Mouse (Mus musculus) forebrain, embryonic 10.5 days (tissue): ENCODE data around the gene C8a. TPM values are rescaled to one million over a fixed set of nuclear protein-coding genes. Genes with fewer than 3 reads are reported as not detected.
A peak's percentile ranks its signal among the peaks of the same experiment; 100 is the strongest.

Experiments used
- DNase-seq: peaks from one replicate; pipeline ENCODE4 v3.0.0-alpha.2; 2017; ENCODE audit warnings: low spot score; ENCODE audit errors: extremely low spot score
- H3K27ac ChIP-seq: fragments of 300-500 bp; sonication (generic); 2 replicates; pipeline ENCODE4 v1.5.1; 2016; ENCODE audit warnings: mild to moderate bottlenecking
- H3K27me3 ChIP-seq: fragments of 300-500 bp; sonication (generic); 2 replicates; pipeline ENCODE4 v1.6.1; 2016; ENCODE audit warnings: mild to moderate bottlenecking; ENCODE audit not compliant: poor library complexity, severe bottlenecking
- H3K36me3 ChIP-seq: fragments of 300-500 bp; sonication (generic); replicated peaks from 2 replicates; pipeline ENCODE4 v1.6.1; 2016; ENCODE audit warnings: mild to moderate bottlenecking, moderate library complexity
- H3K4me1 ChIP-seq: fragments of 300-500 bp; sonication (generic); 2 replicates; pipeline ENCODE4 v1.6.1; 2016
- H3K4me3 ChIP-seq: fragments of 300-500 bp; sonication (generic); 2 replicates; pipeline ENCODE4 v1.5.1; 2016; ENCODE audit warnings: mild to moderate bottlenecking, moderate library complexity
- H3K9me3 ChIP-seq: fragments of 300-500 bp; sonication (generic); 2 replicates; pipeline ENCODE4 v1.6.1; 2016; ENCODE audit warnings: mild to moderate bottlenecking, moderate library complexity
- WGBS: fragments of 180-500 bp; shearing (Covaris S2); methylation state at CpG from one replicate; pipeline ENCODE4 v1.1.7; 2016; 5-methylcytosine and 5-hydroxymethylcytosine counted together
- polyA plus RNA-seq: library from polyadenylated mRNA; unstranded; fragments of >200 nt; fragmentation: Nextera tagmentation; extraction: Ambion mirVana; gene quantifications from 2 replicates; pipeline ENCODE4 v1.2.1, GENCODE M21; 2016

Gene C8a
- not detected in 2 replicates for polyA plus RNA-seq

DNA sequence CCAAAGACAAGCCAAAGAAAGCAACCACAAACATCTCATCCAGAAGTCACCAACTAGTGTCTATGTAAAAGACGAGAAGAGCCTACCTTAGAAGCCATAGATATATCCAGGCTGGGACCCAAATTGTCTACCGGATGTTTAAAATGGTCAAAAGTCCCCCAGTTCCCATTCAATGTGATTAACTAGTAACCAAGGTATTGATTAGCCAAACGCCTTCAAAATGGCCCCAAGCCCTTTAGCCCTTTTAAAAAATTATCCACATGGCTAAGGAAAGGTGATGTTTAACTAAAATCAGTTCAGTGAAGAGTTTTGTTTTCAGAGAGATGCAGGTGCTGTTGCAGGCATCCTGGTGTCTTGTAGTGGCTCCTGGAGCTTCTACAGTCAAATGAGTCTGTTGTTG lies at the start of gene C8a:
TSS of gene C8a (minus strand) at position 76 of the 400 bp plus-strand sequence.
- Histone ChIP-seq H3K36me3 (no peaks in the 10 kb centered on the region), H3K4me3 (no peak within 1 kb of the TSS), H3K9me3 (no peaks in the 10 kb centered on the region), H3K27me3 (no peaks in the 10 kb centered on the region), H3K4me1 (no peaks in the 10 kb centered on the region), H3K27ac (no peak within 1 kb of the TSS)
- DNase-seq, result no peak
- 84% methylated on average over 3 of the region's 3 CpGs for WGBS

DNA sequence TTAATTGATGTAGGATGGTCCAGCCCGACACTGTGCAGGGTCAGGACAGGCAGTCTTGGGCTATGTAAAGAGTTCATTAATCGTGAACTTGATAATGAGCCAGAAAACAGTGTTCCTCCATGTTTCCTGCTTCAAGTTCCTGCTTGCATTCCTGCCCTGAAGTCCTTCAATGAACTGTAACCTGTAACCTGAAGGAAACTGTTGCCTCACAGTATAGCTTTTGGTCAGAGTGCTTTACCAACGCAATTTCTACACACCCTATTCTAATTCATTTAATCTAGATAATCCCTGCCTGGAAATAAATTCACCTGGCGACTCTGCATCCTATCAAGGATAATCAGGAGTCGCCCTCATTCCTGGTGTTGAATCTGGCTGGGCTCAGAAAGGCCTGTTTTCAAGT lies 49.2 kb upstream of the C8a start:
- Histone ChIP-seq H3K4me3 (no peak overlapping the region), H3K9me3 (no peaks in the 10 kb centered on the region), H3K36me3 (no peaks in the 10 kb centered on the region), H3K27ac (no peak overlapping the region), H3K4me1 (no peaks in the 10 kb centered on the region), H3K27me3 (no peaks in the 10 kb centered on the region)
- WGBS, result 88% methylated on average over 5 of the region's 5 CpGs
- DNase-seq, result no peak

DNA sequence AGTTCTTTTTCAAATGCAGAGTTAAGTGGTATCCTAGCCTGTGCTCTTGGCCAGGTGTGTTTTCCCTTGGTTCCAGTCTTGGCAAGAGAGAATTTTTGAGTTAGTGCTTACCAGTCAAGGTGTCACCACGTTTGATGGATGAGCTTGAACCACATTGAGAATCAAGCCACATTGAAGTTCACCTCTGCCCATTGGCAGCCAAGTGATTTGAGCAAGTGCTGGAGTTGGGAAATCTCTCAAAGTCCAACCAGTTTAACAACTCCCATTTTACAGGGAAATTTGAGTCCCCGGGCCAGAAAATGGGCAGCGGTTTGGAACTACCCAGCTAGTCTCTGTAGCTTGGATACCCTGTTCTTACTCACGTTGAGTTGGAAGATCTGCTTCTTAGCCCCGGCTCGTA lies 41.8 kb upstream of the C8a start:
- Histone ChIP-seq H3K27me3 (peaks cover 16% of the 10 kb centered on the region), H3K4me3 (no peak overlapping the region), H3K9me3 (no peaks in the 10 kb centered on the region), H3K36me3 (no peaks in the 10 kb centered on the region), H3K27ac (no peak overlapping the region), H3K4me1 (peaks cover 14% of the 10 kb centered on the region)
- no peak for DNase-seq
- WGBS, result 91% methylated on average over 6 of the region's 6 CpGs

DNA sequence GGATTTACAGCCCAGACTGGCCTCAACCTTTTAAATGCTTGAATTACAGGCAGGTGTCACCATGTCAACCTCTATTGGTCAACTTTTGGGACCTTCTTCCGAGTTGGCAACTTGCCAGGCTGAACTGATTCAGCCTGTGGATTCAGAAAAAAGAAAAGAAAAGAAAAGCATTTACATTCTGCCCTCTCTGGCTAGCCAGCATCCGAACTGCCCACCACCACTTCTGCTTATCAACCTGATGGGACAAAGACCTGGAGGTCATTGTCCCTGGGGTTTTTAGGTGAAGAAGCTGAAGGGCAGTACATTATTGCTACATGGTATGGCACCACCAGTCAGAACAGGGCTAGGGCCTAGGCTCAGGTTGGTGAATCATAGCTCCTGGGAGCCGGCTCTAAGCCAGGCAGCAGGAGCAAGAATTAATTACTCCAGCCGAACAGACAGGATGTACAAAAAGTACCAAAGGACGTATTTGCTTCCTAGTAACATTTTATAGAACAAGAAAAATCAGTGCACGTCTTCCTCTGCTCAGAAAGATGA lies 38.6 kb upstream of the C8a start:
- Histone ChIP-seq H3K36me3 (no peaks in the 10 kb centered on the region), H3K4me1 (peaks cover 18% of the 10 kb centered on the region), H3K4me3 (no peak overlapping the region), H3K9me3 (no peaks in the 10 kb centered on the region), H3K27me3 (peaks cover 26% of the 10 kb centered on the region), H3K27ac (no peak overlapping the region)
- DNase-seq, result no peak
- WGBS, result 78% methylated on average over 6 of the region's 6 CpGs

DNA sequence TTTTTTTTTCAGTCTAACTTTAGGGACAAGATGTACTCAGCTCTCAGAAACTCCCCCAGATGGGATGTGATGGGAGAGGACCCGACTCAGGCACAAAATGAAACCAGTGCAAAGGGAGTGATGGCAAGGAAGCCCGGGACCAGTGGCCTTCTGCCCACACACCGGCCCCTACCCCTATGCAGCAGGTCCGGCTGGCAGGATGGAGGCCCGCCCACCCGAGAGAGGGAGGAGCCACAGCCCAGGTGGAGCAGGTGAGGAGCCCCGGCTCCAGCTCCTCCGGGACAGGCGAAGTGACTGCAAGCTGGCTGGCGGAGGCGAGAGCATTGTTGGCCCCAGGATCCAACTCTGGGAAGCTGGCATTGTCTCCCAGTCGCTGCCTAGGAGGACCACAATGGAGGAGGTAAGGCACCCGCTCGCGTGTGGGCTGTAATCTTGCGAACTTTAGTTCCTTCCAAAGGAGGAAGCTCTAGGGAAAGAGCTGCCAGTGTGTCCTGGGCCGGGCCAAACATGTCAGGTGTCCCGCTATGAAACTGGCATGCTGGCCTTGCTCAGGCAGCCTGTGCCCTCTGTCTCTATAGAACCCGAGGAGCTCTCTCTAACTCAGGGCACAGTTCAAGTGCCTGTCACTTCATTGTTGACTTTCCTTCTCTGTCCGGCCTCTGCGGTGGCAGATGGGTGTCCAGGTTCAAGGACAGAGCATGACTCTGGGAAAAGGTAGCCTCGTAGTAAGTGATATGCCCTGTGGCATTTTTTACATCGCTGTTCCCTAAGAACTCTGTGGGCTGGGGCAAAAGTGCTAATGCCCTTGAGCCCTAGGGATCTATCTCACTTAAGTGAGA lies 37.3 kb upstream of the C8a start, which contains the start of gene Fyb2:
TSS of gene Fyb2 (plus strand) at position 166 of the 839 bp plus-strand sequence.
- no peak for DNase-seq
- no peaks in the 10 kb centered on the region for H3K9me3 ChIP-seq
- WGBS, result 17% methylated on average over 23 of the region's 23 CpGs
- H3K27me3 ChIP-seq, result peaks cover 26% of the 10 kb centered on the region
- 0 out of 2 replicates have a peak within 1 kb of the TSS, but pooled peaks have one; percentile 48 for H3K27ac ChIP-seq
- no peaks in the 10 kb centered on the region for H3K36me3 ChIP-seq
- H3K4me1 ChIP-seq, result peaks cover 18% of the 10 kb centered on the region
- peak within 1 kb of the TSS; percentile 40 for H3K4me3 ChIP-seq

DNA sequence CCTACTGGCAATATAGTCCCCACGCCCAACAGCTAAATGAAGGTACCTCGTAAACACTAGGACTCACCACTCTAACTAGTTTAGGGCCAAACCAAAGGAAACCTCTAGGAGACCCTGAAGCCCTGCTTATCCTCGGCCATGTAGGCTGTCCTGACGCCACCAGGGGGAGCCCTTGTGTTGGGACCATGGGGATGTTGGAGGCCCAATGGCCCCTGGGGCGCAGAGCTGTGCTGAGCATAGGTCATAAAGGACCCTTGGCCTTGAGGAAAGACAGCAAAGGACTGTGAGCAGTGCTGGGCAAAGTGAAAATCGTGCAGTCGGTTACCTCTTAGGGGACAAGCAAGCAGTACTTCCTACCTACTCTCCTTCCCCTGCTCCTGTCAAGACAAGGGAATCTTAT lies 35.5 kb upstream of the C8a start:
- H3K36me3 ChIP-seq, result no peaks in the 10 kb centered on the region
- no peak overlapping the region for H3K27ac ChIP-seq
- DNase-seq, result peak; percentile 78
- H3K27me3 ChIP-seq, result peaks cover 26% of the 10 kb centered on the region
- peaks cover 16% of the 10 kb centered on the region for H3K4me1 ChIP-seq
- no peak overlapping the region for H3K4me3 ChIP-seq
- 30% methylated on average over 7 of the region's 7 CpGs for WGBS
- no peaks in the 10 kb centered on the region for H3K9me3 ChIP-seq

DNA sequence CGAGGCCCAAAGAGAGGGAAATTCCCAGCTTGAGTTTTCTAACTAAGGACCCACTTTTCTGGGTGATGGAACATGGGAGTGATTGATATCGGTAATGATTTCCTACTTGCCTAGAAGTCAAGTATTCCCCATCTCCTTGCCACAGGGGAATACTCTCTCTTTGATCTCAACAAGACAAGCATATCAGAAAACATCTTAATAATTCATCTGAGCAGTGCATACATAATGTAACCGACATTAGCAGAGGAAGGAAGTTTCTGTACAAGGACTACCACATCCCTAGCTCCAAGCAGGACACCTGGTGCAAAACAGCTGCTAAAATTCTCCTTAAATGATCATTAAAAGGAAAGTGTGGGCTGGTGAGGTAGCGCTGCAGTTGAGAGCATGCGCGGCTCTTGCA lies 28.9 kb upstream of the C8a start:
- Histone ChIP-seq H3K27me3 (no peaks in the 10 kb centered on the region), H3K27ac (no peak overlapping the region), H3K9me3 (no peaks in the 10 kb centered on the region), H3K4me1 (no peaks in the 10 kb centered on the region), H3K4me3 (no peak overlapping the region), H3K36me3 (no peaks in the 10 kb centered on the region)
- 94% methylated on average over 6 of the region's 6 CpGs for WGBS
- DNase-seq, result no peak

DNA sequence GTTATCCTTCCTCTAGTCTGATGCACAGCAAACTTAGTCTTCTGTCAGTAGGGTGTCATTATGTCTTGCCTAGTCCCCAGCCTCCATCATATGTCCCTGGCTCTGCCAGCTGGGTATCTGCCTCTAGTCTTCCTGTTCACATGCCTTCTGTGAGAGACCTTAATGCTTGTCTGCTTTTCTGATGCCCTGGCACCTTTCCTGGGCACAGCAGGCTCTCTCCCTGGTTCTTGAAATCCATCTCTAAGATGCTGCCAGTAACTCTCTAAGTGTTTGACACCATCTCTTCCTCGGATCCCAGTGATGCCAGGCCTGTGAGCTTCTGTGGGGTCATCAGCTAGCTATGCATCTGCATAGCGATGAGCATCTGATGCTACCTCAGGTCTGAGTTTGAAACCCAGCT lies 26.6 kb upstream of the C8a start:
- no peaks in the 10 kb centered on the region for H3K36me3 ChIP-seq
- no peaks in the 10 kb centered on the region for H3K9me3 ChIP-seq
- 80% methylated on average over 2 of the region's 2 CpGs for WGBS
- no peak overlapping the region for H3K4me3 ChIP-seq
- no peak for DNase-seq
- no peaks in the 10 kb centered on the region for H3K4me1 ChIP-seq
- H3K27me3 ChIP-seq, result no peaks in the 10 kb centered on the region
- H3K27ac ChIP-seq, result no peak overlapping the region

DNA sequence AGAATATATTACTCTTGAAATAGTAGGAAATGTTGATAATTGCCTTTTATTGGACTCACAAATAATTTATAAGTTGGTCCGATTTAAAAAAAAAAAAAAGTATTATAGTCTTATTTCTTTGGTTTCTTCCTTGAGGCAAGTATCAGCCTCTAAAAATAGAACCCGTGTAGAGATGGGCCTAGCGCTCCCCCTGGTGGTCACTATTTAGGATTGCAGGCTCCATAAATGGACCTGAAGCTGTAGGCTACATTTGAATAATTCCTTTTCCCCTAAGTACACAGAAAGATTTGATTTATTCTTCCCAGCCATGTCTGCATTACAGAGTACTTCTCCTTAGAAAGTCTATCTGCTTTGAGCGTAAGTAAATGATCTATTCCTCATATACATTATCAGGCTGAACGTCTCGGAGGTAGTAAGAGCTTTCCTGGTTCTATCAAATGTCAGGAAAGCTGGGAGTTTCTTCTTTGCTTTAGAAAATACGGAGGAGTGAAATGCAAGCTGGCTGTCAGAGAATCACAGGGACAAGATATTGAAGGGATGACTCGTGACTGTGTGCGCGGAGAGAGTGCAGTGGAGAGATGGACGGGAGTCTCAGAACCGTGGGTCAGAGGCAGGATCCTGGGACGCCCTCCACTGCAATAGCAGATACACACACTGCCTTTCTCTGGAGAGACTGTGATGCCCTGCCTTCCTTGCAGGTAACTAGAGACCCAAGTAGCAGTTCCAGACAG lies 18.0 kb upstream of the C8a start:
- Histone ChIP-seq H3K36me3 (no peaks in the 10 kb centered on the region), H3K4me1 (peaks cover 2% of the 10 kb centered on the region), H3K27ac (no peak overlapping the region), H3K4me3 (no peak overlapping the region), H3K9me3 (0 out of 2 replicates have a peak, but pooled peaks cover 5% of the 10 kb centered on the region), H3K27me3 (no peaks in the 10 kb centered on the region)
- 61% methylated on average over 13 of the region's 13 CpGs for WGBS
- DNase-seq, result peak; percentile 60

DNA sequence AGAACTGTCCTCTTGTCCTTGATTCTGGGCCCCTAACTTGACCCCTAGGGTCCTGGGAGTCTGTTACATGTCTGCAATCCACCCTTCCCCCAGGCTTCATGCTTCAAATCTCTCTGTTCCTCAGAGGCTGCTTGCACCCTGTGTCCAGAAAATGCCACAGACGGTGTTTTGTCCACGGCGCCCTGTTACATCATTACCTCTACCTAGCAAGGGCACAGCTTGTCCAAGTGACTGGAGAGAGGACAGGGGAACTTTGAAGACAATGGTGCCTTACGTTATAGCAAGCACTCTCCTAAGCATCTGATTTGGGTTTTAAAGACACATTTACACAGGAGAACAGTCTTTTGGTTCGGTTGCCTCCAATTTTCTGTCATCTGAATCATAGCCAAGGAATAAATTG lies 17.4 kb upstream of the C8a start:
- Histone ChIP-seq H3K36me3 (no peaks in the 10 kb centered on the region), H3K27me3 (no peaks in the 10 kb centered on the region), H3K4me1 (peaks cover 7% of the 10 kb centered on the region), H3K4me3 (no peak overlapping the region), H3K27ac (no peak overlapping the region), H3K9me3 (0 out of 2 replicates have a peak, but pooled peaks cover 5% of the 10 kb centered on the region)
- WGBS, result 82% methylated on average over 5 of the region's 5 CpGs
- no peak for DNase-seq

DNA sequence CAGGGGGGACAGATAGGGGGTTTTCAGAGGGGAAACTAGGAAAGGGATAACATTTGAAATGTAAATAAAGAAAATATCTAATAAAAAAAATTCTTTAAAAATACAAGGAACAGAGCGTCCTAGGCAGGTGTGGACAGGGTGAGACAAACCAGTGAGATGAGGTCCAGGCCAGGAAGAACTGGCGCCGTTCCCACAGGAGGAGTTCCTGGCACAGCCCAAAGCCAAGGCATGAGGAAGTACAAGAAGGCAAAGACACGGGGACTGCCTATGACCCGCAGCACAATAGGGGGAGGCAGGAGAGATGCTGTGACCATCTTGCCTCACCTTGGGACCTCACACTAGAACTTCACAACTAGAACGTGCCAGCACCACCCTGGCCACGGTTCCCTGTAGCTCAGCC lies 15.5 kb upstream of the C8a start:
- WGBS, result 92% methylated on average over 7 of the region's 7 CpGs
- H3K27ac ChIP-seq, result no peak overlapping the region
- DNase-seq, result no peak

DNA sequence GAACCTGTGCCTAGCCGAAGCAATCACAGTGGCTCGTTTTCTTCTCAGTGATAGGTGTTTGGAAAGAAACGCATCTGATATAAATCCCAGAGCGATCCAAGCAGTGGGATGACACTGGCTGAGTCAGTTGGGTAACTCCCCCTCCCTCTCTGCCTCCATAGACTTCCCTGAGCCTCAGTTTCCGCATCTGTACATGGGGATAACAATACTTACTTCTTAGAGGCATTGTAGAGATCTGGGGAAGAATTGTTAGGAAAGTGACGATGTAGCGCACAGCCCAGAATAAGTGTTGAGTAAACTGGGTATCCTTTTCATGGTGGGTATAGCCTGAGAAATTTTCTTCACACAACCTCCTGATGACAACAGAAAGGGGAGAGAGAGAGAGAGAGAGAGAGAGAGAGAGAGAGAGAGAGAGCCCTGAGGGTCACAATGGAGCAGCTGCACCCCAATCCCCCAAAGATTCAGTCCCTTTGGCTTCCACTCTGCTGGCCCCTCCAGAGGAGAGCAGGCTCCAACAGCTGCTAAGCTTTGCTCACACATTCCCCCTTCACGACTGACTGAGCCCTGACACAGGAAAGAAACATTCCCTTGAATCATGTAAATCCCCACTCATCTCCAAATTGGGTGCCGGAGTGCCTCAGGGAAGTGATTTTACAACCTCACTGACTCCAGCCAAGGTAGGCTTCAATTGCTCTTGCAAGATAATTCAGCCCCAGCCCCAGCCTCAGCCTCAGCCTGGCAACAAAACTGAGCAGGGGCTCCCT lies 12.5 kb upstream of the C8a start:
- Histone ChIP-seq H3K9me3 (no peaks in the 10 kb centered on the region), H3K4me3 (no peak overlapping the region), H3K27ac (no peak overlapping the region), H3K4me1 (peaks cover 28% of the 10 kb centered on the region), H3K36me3 (no peaks in the 10 kb centered on the region), H3K27me3 (no peaks in the 10 kb centered on the region)
- WGBS, result 81% methylated on average over 9 of the region's 9 CpGs
- no peak for DNase-seq

More for the DNA sequence above, 15.5 kb upstream of the C8a start:
- H3K4me3 ChIP-seq, result no peak overlapping the region
- no peaks in the 10 kb centered on the region for H3K27me3 ChIP-seq
- peaks cover 15% of the 10 kb centered on the region for H3K4me1 ChIP-seq
- H3K36me3 ChIP-seq, result no peaks in the 10 kb centered on the region
- H3K9me3 ChIP-seq, result no peaks in the 10 kb centered on the region
